Mouse (Mus musculus): Measurements from ENCODE around the gene Tspan3. TPM values are rescaled to one million over a fixed set of nuclear protein-coding genes. Genes with fewer than 3 reads are reported as not detected.
A peak's percentile ranks its signal among the peaks of the same experiment; 100 is the strongest.

Tspan3 gene
- polyA plus RNA-seq, 1 experiment from 2014 or later: 509 TPM

DNA sequence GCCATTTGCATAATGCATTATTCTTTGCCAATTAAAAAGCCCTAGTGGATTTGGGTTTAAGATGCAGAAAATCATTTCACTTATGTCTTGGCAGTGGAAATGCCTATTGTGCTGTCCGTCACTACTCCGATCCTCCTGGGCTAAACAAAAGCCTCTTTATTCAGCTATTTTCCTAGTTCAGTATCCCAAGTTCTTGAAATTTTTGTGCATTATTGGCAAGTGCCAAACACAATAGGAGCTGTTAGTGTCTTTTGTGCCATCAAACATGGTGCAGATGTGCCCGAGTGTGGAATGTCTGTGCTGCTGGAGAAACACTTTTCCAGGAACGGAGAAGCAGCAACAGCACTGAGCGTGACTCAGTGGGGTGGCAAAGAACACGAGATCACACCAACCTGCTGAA is 2.4 kb upstream of the Tspan3 start:
- 38% methylated on average over 6 of the region's 6 CpGs for WGBS
- no peaks in the 10 kb centered on the region for H3K36me3 ChIP-seq (ENCODE audit: control insufficient read depth, insufficient read depth, low read length)
- no peak for ATAC-seq (ENCODE audit: low read depth)
- H3K4me1 ChIP-seq (ENCODE audit: control insufficient read depth, insufficient read depth, low read length): peaks cover 14% of the 10 kb centered on the region
- no peak overlapping the region for H3K27ac ChIP-seq (replicated peaks; ENCODE audit: low read depth, low read length)
- DNase-seq (ENCODE audit: low spot score): no peak
- H3K4me3 ChIP-seq (ENCODE audit: low read depth, low read length): no peak overlapping the region
- H3K9me3 ChIP-seq (ENCODE audit: control insufficient read depth, low read length): 0 out of 2 replicates have a peak, but pooled peaks cover 4% of the 10 kb centered on the region
- H3K9ac ChIP-seq (ENCODE audit: low read depth, low read length): no peak overlapping the region
- H3K4me2 ChIP-seq (ENCODE audit: low read depth, low read length): no peak overlapping the region
- H3K27me3 ChIP-seq (replicated peaks; ENCODE audit: control insufficient read depth, insufficient read depth, low read length): no peaks in the 10 kb centered on the region

DNA sequence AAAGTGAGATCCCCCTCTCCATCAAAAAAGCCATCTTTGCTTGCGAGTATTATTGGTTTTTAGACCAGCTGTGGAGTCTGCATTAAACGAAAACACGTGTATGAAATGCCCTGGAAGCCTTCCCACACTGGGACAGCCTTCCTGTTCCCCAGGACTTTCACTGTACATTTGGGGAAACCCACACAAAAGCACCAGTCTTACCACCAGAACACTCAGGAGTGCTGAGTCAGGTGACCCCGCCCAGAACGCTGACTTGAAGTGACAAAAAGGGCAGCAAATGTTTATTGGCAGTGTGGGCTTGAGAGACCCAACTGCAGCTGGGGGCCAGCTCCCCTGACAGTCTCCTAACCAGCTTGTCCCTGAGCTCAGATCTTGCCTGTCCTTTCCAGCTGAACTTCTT is 884 bp upstream of the Tspan3 start:
- DNase-seq (ENCODE audit: low spot score) (no peak), ATAC-seq (ENCODE audit: low read depth) (no peak)
- peak overlapping the region; percentile 8; the same call in 1 of the 2 replicates for H3K27ac ChIP-seq (replicated peaks; ENCODE audit: low read depth, low read length)
- H3K4me1 ChIP-seq (ENCODE audit: control insufficient read depth, insufficient read depth, low read length): peaks cover 14% of the 10 kb centered on the region
- no peak overlapping the region for H3K9ac ChIP-seq (ENCODE audit: low read depth, low read length)
- H3K36me3 ChIP-seq (ENCODE audit: control insufficient read depth, insufficient read depth, low read length): no peaks in the 10 kb centered on the region
- no peak overlapping the region for H3K4me3 ChIP-seq (ENCODE audit: low read depth, low read length)
- no peaks in the 10 kb centered on the region for H3K27me3 ChIP-seq (replicated peaks; ENCODE audit: control insufficient read depth, insufficient read depth, low read length)
- H3K9me3 ChIP-seq (ENCODE audit: control insufficient read depth, low read length): 0 out of 2 replicates have a peak, but pooled peaks cover 4% of the 10 kb centered on the region
- WGBS: 38% methylated on average over 5 of the region's 5 CpGs
- no peak overlapping the region for H3K4me2 ChIP-seq (ENCODE audit: low read depth, low read length)

DNA sequence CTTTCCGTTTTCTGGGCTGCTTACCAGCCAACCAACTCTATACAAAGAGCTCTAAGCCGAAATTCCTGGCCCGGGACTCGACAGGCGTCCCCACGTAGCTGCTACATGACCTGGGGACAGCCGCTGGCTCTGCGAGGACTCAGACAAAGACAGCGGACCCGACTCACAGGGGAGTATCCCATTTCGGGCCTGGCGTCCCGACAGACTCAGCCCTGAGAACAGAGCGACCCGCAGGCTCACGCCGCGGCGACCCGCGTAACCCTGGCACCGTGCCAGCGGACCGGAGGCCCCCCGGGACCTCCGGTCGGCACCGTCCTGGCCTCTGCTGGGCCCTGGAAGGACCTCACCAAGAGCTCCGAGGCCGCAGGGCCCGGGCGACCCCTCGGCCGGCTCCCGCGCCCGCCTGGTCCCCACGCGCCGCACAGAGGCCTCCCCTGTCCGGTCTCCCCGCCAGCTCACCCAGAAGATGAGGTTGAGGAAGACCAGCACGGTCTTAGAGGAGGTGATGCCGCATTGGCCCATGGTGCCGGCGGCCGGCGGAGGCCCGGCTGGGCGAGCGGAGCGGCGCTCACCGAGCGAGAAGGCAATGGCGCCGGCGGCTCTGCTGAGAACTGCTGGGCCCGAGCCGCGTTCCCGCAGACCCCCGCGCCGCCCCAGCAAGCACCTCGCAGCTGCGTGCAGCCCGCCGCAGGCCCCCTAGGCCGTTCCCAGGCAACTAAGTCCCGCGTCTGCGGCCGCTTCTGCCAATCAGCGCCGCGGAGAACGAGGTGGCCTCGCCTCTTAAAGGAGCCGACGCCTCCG is 4.7 kb downstream of the Tspan3 start:
- Histone ChIP-seq H3K4me2 (ENCODE audit: low read depth, low read length) (peak overlapping the region; percentile 88), H3K27ac (replicated peaks; ENCODE audit: low read depth, low read length) (peak overlapping the region; percentile 94), H3K9me3 (ENCODE audit: control insufficient read depth, low read length) (no peaks in the 10 kb centered on the region), H3K36me3 (ENCODE audit: control insufficient read depth, insufficient read depth, low read length) (no peaks in the 10 kb centered on the region), H3K4me3 (ENCODE audit: low read depth, low read length) (peak overlapping the region; percentile 80), H3K4me1 (ENCODE audit: control insufficient read depth, insufficient read depth, low read length) (peaks cover 16% of the 10 kb centered on the region), H3K9ac (ENCODE audit: low read depth, low read length) (peak overlapping the region; percentile 99), H3K27me3 (replicated peaks; ENCODE audit: control insufficient read depth, insufficient read depth, low read length) (no peaks in the 10 kb centered on the region)
- ATAC-seq (ENCODE audit: low read depth) (peak; percentile 98), DNase-seq (ENCODE audit: low spot score) (peak; percentile 97)
- under 1% methylated on average over 20 of the region's 82 CpGs for WGBS

DNA sequence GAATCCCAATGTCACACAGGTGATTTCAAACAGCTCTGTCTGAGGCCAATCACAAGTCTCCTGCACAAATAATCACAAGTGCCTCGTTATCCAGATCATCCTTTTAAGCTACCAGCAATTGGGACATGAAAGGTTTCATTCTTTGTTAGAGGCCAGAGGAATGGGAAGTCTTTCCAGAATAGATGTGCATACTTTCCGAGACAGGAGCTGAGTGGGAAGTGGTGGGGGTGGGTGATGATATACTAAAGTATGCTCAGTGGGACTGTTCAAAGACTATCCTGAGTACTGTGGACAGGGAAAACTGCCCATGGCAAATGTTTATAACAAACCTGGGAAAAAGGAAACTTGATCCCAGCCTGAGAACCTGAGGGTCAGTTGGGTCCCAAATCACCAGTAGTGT is 5.8 kb downstream of the Tspan3 start:
- 5% methylated on average over 2 of the region's 2 CpGs for WGBS
- H3K4me1 ChIP-seq (ENCODE audit: control insufficient read depth, insufficient read depth, low read length): peaks cover 14% of the 10 kb centered on the region
- peak overlapping the region; percentile 88 for H3K4me2 ChIP-seq (ENCODE audit: low read depth, low read length)
- no peaks in the 10 kb centered on the region for H3K27me3 ChIP-seq (replicated peaks; ENCODE audit: control insufficient read depth, insufficient read depth, low read length)
- no peaks in the 10 kb centered on the region for H3K9me3 ChIP-seq (ENCODE audit: control insufficient read depth, low read length)
- H3K9ac ChIP-seq (ENCODE audit: low read depth, low read length): peak overlapping the region; percentile 99
- DNase-seq (ENCODE audit: low spot score): no peak
- ATAC-seq (ENCODE audit: low read depth): no peak
- peak overlapping the region; percentile 80 for H3K4me3 ChIP-seq (ENCODE audit: low read depth, low read length)
- H3K36me3 ChIP-seq (ENCODE audit: control insufficient read depth, insufficient read depth, low read length): no peaks in the 10 kb centered on the region
- no peak overlapping the region for H3K27ac ChIP-seq (replicated peaks; ENCODE audit: low read depth, low read length)

DNA sequence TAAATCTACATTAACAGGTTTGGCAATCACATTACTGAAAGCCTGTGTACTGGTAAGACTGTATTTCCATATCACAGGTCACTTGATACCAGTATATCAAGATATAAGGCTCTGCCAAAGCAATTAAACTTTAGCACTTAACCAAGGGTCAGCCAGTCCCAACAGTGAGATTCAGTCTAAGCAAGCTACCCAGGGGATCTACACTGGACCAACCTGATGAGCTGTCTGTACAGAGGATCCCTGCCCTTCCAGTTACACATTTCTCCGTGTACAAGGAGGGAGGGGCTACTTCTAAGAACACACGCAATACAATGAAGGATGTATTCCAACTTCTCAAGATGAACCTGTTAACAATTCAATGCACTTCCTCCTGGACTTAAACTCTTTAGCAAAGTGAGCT is 7.2 kb downstream of the Tspan3 start:
- no peak overlapping the region for H3K9ac ChIP-seq (ENCODE audit: low read depth, low read length)
- H3K36me3 ChIP-seq (ENCODE audit: control insufficient read depth, insufficient read depth, low read length): no peaks in the 10 kb centered on the region
- no peaks in the 10 kb centered on the region for H3K27me3 ChIP-seq (replicated peaks; ENCODE audit: control insufficient read depth, insufficient read depth, low read length)
- 62% methylated on average over 2 of the region's 2 CpGs for WGBS
- peaks cover 19% of the 10 kb centered on the region for H3K4me1 ChIP-seq (ENCODE audit: control insufficient read depth, insufficient read depth, low read length)
- no peak overlapping the region for H3K4me3 ChIP-seq (ENCODE audit: low read depth, low read length)
- H3K4me2 ChIP-seq (ENCODE audit: low read depth, low read length): no peak overlapping the region
- no peak overlapping the region for H3K27ac ChIP-seq (replicated peaks; ENCODE audit: low read depth, low read length)
- ATAC-seq (ENCODE audit: low read depth): no peak
- no peaks in the 10 kb centered on the region for H3K9me3 ChIP-seq (ENCODE audit: control insufficient read depth, low read length)
- DNase-seq (ENCODE audit: low spot score): no peak

DNA sequence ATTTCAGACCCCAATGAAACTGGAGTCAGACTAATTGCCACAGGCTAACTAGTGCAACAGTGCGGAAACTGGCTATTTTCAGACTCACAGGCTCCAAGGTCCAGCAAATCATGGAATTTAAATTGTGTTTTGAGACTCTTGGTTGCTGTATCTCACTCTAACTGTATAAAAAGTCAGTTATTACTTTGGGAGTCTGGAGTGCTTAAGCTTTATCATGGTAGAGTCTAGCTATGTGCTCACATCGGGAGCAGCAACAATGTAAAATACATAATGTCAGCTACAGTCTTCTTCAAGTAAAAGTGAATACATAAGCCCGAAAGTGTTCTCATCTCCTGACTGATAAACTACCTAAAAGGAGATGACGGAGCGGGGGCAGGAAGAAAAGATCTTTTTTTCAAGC is 10.7 kb downstream of the Tspan3 start:
- Histone ChIP-seq H3K9ac (ENCODE audit: low read depth, low read length) (no peak overlapping the region), H3K9me3 (ENCODE audit: control insufficient read depth, low read length) (no peaks in the 10 kb centered on the region), H3K4me1 (ENCODE audit: control insufficient read depth, insufficient read depth, low read length) (peaks cover 34% of the 10 kb centered on the region), H3K27me3 (replicated peaks; ENCODE audit: control insufficient read depth, insufficient read depth, low read length) (no peaks in the 10 kb centered on the region), H3K4me2 (ENCODE audit: low read depth, low read length) (no peak overlapping the region), H3K27ac (replicated peaks; ENCODE audit: low read depth, low read length) (no peak overlapping the region), H3K36me3 (ENCODE audit: control insufficient read depth, insufficient read depth, low read length) (peaks cover 6% of the 10 kb centered on the region; the same call in 1 of the 2 replicates), H3K4me3 (ENCODE audit: low read depth, low read length) (no peak overlapping the region)
- 94% methylated on average over 5 of the region's 5 CpGs for WGBS
- no peak for DNase-seq (ENCODE audit: low spot score)
- ATAC-seq (ENCODE audit: low read depth): no peak

DNA sequence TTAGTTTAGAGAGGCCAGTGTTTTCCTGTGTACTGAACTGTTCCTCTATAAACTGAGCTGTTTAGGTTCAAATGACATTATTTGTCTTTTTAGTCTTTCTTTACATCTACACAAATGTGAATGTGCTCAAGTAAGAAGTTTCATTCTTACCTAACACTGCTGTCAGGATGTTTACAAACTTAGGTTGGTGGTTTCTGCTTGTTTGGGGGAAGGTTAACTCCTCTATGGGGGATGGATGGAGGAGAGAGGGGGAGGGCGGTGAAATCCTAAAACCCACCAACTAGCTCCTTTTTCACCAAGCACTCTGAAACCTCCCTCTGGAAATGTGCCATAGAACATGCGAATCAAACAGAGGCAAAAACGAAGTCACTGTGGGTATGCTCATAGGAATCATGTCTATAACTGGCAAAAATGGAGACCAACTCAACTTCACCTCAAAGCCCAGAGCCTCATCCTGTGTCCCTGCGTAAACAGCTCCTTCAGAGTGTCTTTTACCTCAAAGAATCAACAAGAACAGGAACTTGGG is 12.7 kb downstream of the Tspan3 start:
- Histone ChIP-seq H3K4me1 (ENCODE audit: control insufficient read depth, insufficient read depth, low read length) (peaks cover 21% of the 10 kb centered on the region), H3K9me3 (ENCODE audit: control insufficient read depth, low read length) (no peaks in the 10 kb centered on the region), H3K36me3 (ENCODE audit: control insufficient read depth, insufficient read depth, low read length) (peaks cover 10% of the 10 kb centered on the region; the same call in 1 of the 2 replicates), H3K27me3 (replicated peaks; ENCODE audit: control insufficient read depth, insufficient read depth, low read length) (no peaks in the 10 kb centered on the region), H3K27ac (replicated peaks; ENCODE audit: low read depth, low read length) (peak overlapping the region; percentile 63), H3K9ac (ENCODE audit: low read depth, low read length) (0 out of 2 replicates have a peak overlapping the region, but pooled peaks have one; percentile 35), H3K4me2 (ENCODE audit: low read depth, low read length) (peak overlapping the region; percentile 15), H3K4me3 (ENCODE audit: low read depth, low read length) (no peak overlapping the region)
- ATAC-seq (ENCODE audit: low read depth) (no peak), DNase-seq (ENCODE audit: low spot score) (peak; percentile 20)
- 63% methylated on average over 4 of the region's 4 CpGs for WGBS

DNA sequence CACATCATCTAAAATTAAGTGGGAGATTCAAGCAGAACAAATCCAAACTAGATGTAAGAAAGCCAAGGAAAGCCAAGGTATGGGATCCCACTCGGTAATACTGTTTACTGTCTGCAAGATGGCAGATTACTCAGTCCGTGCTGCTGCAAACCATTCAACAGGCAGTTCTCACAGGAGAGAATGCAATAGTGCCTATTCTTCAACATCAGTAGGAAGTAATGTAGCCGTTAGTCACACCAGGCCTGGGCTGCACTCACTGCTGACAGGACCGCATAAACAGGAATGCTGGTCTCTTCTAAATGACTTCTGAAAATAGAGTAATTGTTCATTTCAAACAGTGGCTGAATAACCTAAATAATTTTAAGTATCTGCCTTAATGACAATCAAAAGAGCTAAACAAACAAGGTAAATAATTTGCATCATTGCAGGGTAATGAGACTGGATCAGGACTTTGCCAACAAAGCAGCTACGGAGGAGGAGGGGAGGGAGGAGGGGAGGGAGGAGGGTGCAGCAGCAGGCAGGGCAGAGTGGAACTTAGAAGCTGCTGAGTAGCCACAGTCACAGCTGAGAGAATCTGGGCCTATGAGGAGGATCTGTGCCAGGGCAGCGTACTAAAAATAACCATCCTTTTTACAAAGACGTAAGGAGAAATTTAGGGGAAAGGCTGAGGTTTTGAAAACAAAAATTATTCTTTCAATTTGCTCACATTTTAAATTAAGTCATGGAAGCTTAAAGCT is 13.4 kb downstream of the Tspan3 start:
- Histone ChIP-seq H3K27me3 (replicated peaks; ENCODE audit: control insufficient read depth, insufficient read depth, low read length) (no peaks in the 10 kb centered on the region), H3K27ac (replicated peaks; ENCODE audit: low read depth, low read length) (peak overlapping the region; percentile 63), H3K4me1 (ENCODE audit: control insufficient read depth, insufficient read depth, low read length) (peaks cover 21% of the 10 kb centered on the region), H3K9ac (ENCODE audit: low read depth, low read length) (no peak overlapping the region; the same call in 1 of the 2 replicates), H3K4me3 (ENCODE audit: low read depth, low read length) (no peak overlapping the region), H3K4me2 (ENCODE audit: low read depth, low read length) (peak overlapping the region; percentile 15; the same call in 1 of the 2 replicates), H3K36me3 (ENCODE audit: control insufficient read depth, insufficient read depth, low read length) (peaks cover 16% of the 10 kb centered on the region), H3K9me3 (ENCODE audit: control insufficient read depth, low read length) (no peaks in the 10 kb centered on the region)
- ATAC-seq (ENCODE audit: low read depth) (0 out of 2 replicates have a peak, but pooled peaks have one; percentile 50), DNase-seq (ENCODE audit: low spot score) (peak; percentile 76)
- 50% methylated on average over 7 of the region's 7 CpGs for WGBS

Measured in embryonic facial prominence, embryonic 14.5 days (tissue).